Mouse (Mus musculus) stomach, embryonic 15.5 days (tissue): Measurements from ENCODE around the gene Dkk2. TPM values are rescaled to one million over a fixed set of nuclear protein-coding genes. Genes with fewer than 3 reads are reported as not detected.

Experiments used
- ATAC-seq: fragments of 200-750 bp; cut with Nextera tagmentation; 2 replicates; pipeline ENCODE4 v1.8.0; 2017; ENCODE audit warnings: low read depth, moderate number of reproducible peaks, moderate TSS enrichment; ENCODE audit not compliant: insufficient read depth, low FRiP score
- H3K27ac ChIP-seq: fragments of 300-500 bp; sonication (generic); 2 replicates; pipeline ENCODE4 v1.5.1; 2015; ENCODE audit warnings: mild to moderate bottlenecking, inconsistent platforms
- H3K27me3 ChIP-seq: fragments of 300-500 bp; sonication (generic); replicated peaks from 2 replicates; pipeline ENCODE4 v1.6.1; 2015; ENCODE audit warnings: inconsistent platforms
- H3K36me3 ChIP-seq: fragments of 300-500 bp; sonication (generic); 2 replicates; pipeline ENCODE4 v1.6.1; 2015; ENCODE audit warnings: inconsistent platforms
- H3K4me1 ChIP-seq: fragments of 300-500 bp; sonication (generic); 2 replicates; pipeline ENCODE4 v1.6.1; 2015; ENCODE audit warnings: inconsistent platforms
- H3K4me2 ChIP-seq: fragments of 300-500 bp; sonication (generic); 2 replicates; pipeline ENCODE4 v1.6.1; 2015; ENCODE audit warnings: mild to moderate bottlenecking, inconsistent platforms
- H3K4me3 ChIP-seq: fragments of 300-500 bp; sonication (generic); replicated peaks from 2 replicates; pipeline ENCODE4 v1.5.1; 2015; ENCODE audit warnings: inconsistent platforms
- H3K9ac ChIP-seq: fragments of 300-500 bp; sonication (generic); 2 replicates; pipeline ENCODE4 v1.6.1; 2015; ENCODE audit warnings: inconsistent platforms
- H3K9me3 ChIP-seq: fragments of 300-500 bp; sonication (generic); 2 replicates; pipeline ENCODE4 v1.6.1; 2016; ENCODE audit warnings: inconsistent platforms
- WGBS: fragments of 180-500 bp; shearing (Covaris S2); methylation state at CpG from one replicate; pipeline ENCODE4 v1.1.7; 2015; 5-methylcytosine and 5-hydroxymethylcytosine counted together
- polyA plus RNA-seq: library from polyadenylated mRNA; unstranded; fragments of >200 nt; fragmentation: Nextera tagmentation; extraction: Ambion mirVana; gene quantifications from 2 replicates; pipeline ENCODE4 v1.2.1, GENCODE M21; 2015

Dkk2 gene
- polyA plus RNA-seq, 1 experiment from 2014 or later = 9.8 TPM

DNA sequence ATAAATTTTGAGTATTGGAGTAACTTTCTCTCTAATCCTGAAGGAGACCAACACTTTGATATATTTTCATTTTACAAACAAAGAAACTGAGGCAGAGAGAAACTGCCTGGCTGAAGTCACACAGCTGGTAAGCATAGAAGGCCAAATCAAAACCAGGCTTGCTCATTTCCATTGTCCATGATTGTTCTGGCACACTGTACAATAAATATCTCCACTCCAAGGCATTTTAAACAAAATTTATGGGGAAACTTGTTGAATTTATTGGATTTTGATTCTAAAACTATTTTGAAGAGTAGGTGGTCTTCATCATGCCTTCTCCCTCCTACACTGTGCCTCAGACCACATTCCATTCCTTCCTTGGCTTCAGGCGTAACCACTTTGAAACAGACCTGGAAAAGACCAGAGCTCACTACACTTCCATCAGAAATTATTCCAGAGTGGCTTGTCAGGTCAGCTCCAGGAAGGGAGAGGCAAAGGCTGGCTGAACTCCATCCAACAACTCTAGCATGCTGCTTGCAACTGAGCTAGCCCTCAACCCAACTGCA lies 44.7 kb downstream of the Dkk2 start:
- Histone ChIP-seq H3K9me3 (no peaks in the 10 kb centered on the region), H3K27me3 (no peaks in the 10 kb centered on the region), H3K27ac (no peak overlapping the region), H3K9ac (no peak overlapping the region), H3K4me1 (no peaks in the 10 kb centered on the region), H3K4me2 (no peak overlapping the region), H3K36me3 (no peaks in the 10 kb centered on the region), H3K4me3 (no peak overlapping the region)
- 95% methylated on average over 1 of the region's 1 CpGs for WGBS
- ATAC-seq = no peak

DNA sequence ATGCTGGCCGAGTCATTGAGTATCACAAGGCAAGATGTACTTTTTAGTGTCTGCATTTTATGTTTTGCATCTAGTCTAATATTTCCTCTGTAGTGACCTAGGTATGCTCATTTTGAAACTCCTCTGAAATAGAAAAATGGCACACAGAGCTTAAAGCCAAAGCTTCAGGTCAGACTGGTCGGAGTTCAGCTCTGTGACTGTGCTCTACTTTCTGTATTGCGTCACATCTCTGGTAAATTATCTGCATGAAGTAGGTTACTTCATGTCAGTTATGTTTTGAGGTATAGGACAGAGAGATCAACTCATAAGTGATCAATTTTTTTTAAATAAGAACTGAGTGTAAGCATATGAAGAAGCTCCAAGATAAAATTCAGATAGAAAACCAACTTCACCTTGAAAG lies 45.7 kb downstream of the Dkk2 start:
- no peaks in the 10 kb centered on the region for H3K4me1 ChIP-seq
- H3K9ac ChIP-seq = no peak overlapping the region
- no peaks in the 10 kb centered on the region for H3K27me3 ChIP-seq
- H3K4me3 ChIP-seq = no peak overlapping the region
- no peak for ATAC-seq
- no peak overlapping the region for H3K27ac ChIP-seq
- H3K36me3 ChIP-seq = no peaks in the 10 kb centered on the region
- H3K4me2 ChIP-seq = no peak overlapping the region
- no peaks in the 10 kb centered on the region for H3K9me3 ChIP-seq
- 80% methylated on average over 3 of the region's 3 CpGs for WGBS

DNA sequence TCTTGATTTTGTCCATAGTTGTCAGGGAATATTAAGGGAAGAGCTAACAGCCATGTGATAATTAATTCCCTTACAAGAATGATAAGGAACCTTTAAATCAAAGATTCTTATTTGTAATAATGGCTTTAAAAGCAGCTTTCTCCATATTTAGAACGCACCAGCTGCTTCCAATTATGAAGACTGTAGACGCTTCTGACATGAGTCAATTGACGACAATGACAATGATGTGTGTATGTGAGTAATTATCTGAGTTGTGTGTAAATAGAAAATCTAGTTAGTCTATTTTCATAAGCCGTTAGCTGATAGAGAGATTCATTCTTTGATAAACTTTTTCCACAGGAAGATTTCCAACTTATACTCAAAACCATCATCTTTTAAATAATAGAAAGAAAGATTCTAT lies 46.8 kb downstream of the Dkk2 start:
- Histone ChIP-seq H3K27ac (no peak overlapping the region), H3K4me3 (no peak overlapping the region), H3K4me1 (no peaks in the 10 kb centered on the region), H3K36me3 (no peaks in the 10 kb centered on the region), H3K9ac (no peak overlapping the region), H3K4me2 (no peak overlapping the region), H3K27me3 (no peaks in the 10 kb centered on the region), H3K9me3 (no peaks in the 10 kb centered on the region)
- WGBS = 71% methylated on average over 4 of the region's 4 CpGs
- ATAC-seq = no peak

- H3K27ac ChIP-seq = no peak overlapping the region
- no peak overlapping the region for H3K4me3 ChIP-seq
- no peak for ATAC-seq
- H3K4me1 ChIP-seq = no peaks in the 10 kb centered on the region
- no peaks in the 10 kb centered on the region for H3K27me3 ChIP-seq
- H3K36me3 ChIP-seq = no peaks in the 10 kb centered on the region
- H3K4me2 ChIP-seq = no peak overlapping the region
- no peak overlapping the region for H3K9ac ChIP-seq
- no peaks in the 10 kb centered on the region for H3K9me3 ChIP-seq
- WGBS = 74% methylated on average over 1 of the region's 1 CpGs
These were observed 49.4 kb downstream of the Dkk2 start for GRCm38 (mm10) chr3:132134502-132134901.

DNA sequence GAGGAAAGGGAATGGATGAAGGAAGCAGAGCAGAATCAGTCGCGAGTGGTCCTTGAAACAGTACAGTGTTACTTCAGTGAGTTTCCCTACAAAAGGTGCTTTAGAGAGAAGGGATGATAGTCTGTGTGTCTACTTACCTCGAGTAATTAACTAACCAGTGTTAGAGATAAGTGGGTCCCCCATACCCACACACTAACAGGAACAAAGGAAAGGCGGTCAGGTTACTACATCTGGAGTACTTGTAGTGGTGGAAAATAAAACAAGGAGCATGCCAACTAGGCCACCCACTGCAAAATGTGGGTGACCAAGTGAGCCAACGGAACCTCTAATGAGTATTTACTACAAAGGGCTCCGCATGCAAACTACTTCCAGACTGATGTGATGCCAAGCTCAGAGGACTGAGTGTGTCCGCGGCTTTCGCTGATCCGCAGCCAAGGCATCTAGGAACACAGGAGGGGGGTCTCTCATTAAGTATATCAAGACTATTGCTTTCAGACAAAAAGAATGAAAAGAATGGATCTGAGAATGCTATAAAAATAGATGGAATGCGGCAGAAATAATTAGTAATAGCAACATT lies 52.8 kb downstream of the Dkk2 start:
- H3K9me3 ChIP-seq = no peaks in the 10 kb centered on the region
- H3K4me2 ChIP-seq = no peak overlapping the region
- no peak overlapping the region for H3K27ac ChIP-seq
- ATAC-seq = no peak
- H3K9ac ChIP-seq = no peak overlapping the region
- no peaks in the 10 kb centered on the region for H3K27me3 ChIP-seq
- no peaks in the 10 kb centered on the region for H3K4me1 ChIP-seq
- no peaks in the 10 kb centered on the region for H3K36me3 ChIP-seq
- H3K4me3 ChIP-seq = no peak overlapping the region
- WGBS = 82% methylated on average over 11 of the region's 11 CpGs

- ATAC-seq = no peak
- Histone ChIP-seq H3K9ac (no peak overlapping the region), H3K4me1 (no peaks in the 10 kb centered on the region), H3K27ac (no peak overlapping the region), H3K9me3 (no peaks in the 10 kb centered on the region), H3K27me3 (no peaks in the 10 kb centered on the region), H3K36me3 (no peaks in the 10 kb centered on the region), H3K4me3 (no peak overlapping the region), H3K4me2 (no peak overlapping the region)
- WGBS = 51% methylated on average over 4 of the region's 4 CpGs
These were observed 55.9 kb downstream of the Dkk2 start for GRCm38 (mm10) chr3:132141031-132141430.

GRCm38 (mm10) chr3:132149446-132150025 lies 64.4 kb downstream of the Dkk2 start:
- Histone ChIP-seq H3K36me3 (no peaks in the 10 kb centered on the region), H3K27ac (no peak overlapping the region), H3K9ac (no peak overlapping the region), H3K4me3 (no peak overlapping the region), H3K4me1 (no peaks in the 10 kb centered on the region), H3K27me3 (no peaks in the 10 kb centered on the region), H3K9me3 (no peaks in the 10 kb centered on the region), H3K4me2 (no peak overlapping the region)
- no peak for ATAC-seq
- 63% methylated on average over 6 of the region's 6 CpGs for WGBS

DNA sequence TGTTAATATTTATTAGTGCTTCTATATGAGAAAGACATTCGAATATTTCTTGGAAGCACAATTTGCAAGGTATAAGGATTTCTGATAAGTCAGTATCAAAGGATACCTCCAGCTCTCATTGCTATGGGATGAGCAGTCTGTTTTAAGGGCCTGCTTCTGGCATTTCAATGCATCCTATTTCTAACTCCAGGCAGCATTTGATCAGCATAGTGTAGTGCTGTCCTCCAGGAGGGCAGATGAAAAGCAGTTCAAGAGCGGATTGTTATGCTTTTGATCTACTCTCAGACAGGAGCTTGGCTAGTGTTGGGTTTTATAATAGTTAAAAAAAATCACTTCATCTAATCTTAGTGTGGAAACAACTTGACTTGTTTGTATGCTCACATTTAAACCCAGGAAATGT lies 73.7 kb downstream of the Dkk2 start:
- Histone ChIP-seq H3K4me2 (no peak overlapping the region), H3K9ac (no peak overlapping the region), H3K4me1 (no peaks in the 10 kb centered on the region), H3K9me3 (no peaks in the 10 kb centered on the region), H3K4me3 (no peak overlapping the region), H3K27me3 (no peaks in the 10 kb centered on the region), H3K36me3 (no peaks in the 10 kb centered on the region), H3K27ac (no peak overlapping the region)
- no peak for ATAC-seq
- 83% methylated on average over 2 of the region's 2 CpGs for WGBS

DNA sequence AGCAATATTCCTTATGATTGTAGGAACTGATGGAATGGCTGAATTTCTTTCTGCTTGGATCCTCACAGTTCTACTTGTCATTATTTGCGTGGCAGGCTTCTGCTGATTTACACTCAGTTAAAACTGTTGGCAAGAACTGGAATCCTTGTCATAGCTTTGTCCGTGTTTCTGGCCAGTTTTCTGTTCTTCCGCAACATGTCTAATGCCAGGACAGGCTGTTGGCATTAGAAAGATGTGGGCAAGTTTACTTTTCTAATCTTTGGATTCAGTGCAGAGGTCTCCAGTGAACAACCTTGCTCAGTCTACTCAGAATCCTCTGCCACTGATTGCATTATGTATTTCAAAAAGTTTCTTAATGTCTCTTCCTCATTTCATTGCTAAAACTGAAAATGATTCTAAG lies 83.8 kb downstream of the Dkk2 start:
- Histone ChIP-seq H3K9ac (no peak overlapping the region), H3K36me3 (no peaks in the 10 kb centered on the region), H3K4me2 (no peak overlapping the region), H3K27ac (no peak overlapping the region), H3K4me1 (no peaks in the 10 kb centered on the region), H3K27me3 (no peaks in the 10 kb centered on the region), H3K9me3 (no peaks in the 10 kb centered on the region), H3K4me3 (no peak overlapping the region)
- WGBS = 84% methylated on average over 3 of the region's 3 CpGs
- ATAC-seq = no peak

DNA sequence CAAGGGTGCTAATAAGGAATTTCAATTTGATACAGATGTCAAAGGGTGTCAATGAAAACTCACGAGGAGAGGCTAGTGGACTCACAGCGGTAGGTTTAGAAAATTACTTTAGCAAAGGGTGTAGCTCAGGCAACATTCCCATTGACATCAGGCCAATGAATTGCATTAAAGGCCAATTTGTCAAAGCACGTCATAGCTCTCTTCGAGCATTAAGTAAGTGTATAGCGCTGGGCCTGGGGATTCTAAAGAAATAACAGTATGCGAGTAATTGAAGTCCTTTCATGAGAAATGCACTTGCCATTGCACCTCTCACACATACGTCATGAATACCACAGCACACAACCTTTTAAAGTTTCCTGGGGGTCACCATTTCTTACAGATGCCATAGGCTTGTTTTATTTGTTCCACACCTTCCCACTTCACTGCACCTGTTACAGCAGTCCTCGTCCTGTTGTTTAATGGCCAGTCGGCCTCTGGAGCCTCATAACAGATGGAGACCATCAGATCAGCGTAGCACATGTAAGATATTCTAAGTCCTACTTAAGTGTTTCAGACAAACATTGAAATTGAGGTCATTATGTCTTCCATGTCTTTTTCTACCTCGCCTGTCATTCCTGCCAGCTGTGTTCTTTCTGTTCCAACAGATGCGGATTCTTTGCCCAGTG lies 101.9 kb downstream of the Dkk2 start:
- Histone ChIP-seq H3K36me3 (no peaks in the 10 kb centered on the region), H3K27ac (no peak overlapping the region), H3K9ac (no peak overlapping the region), H3K9me3 (no peaks in the 10 kb centered on the region), H3K4me1 (no peaks in the 10 kb centered on the region), H3K4me3 (no peak overlapping the region), H3K4me2 (no peak overlapping the region), H3K27me3 (no peaks in the 10 kb centered on the region)
- 53% methylated on average over 12 of the region's 12 CpGs for WGBS
- ATAC-seq = no peak

DNA sequence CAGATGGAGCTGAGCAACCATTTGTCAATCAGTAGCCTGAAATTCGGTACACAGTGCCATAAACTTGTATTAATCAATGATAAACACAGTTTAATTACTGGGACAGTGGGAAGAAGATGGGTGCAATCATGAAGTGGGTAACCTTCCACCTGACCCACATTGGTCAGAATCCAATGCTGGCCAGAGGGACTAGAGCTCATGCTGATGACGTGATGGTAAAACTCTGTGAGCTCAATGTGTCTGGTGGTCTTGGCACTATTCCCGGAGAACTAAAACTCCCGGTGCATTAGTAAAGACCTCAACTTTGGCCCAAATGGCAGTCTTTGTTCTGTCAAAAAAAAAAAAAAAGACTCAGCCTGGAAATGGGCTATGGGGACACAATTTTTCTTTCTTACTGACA lies 116.9 kb downstream of the Dkk2 start:
- H3K4me3 ChIP-seq = no peak overlapping the region
- no peak overlapping the region for H3K4me2 ChIP-seq
- no peaks in the 10 kb centered on the region for H3K9me3 ChIP-seq
- ATAC-seq = no peak
- no peaks in the 10 kb centered on the region for H3K36me3 ChIP-seq
- 60% methylated on average over 4 of the region's 4 CpGs for WGBS
- H3K27me3 ChIP-seq = no peaks in the 10 kb centered on the region
- no peak overlapping the region for H3K27ac ChIP-seq
- H3K4me1 ChIP-seq = no peaks in the 10 kb centered on the region
- H3K9ac ChIP-seq = no peak overlapping the region

- H3K9me3 ChIP-seq = no peaks in the 10 kb centered on the region
- no peak overlapping the region for H3K4me3 ChIP-seq
- H3K4me1 ChIP-seq = no peaks in the 10 kb centered on the region
- no peak overlapping the region for H3K4me2 ChIP-seq
- no peaks in the 10 kb centered on the region for H3K27me3 ChIP-seq
- WGBS = 81% methylated on average over 5 of the region's 5 CpGs
- ATAC-seq = no peak
- H3K36me3 ChIP-seq = no peaks in the 10 kb centered on the region
- H3K27ac ChIP-seq = no peak overlapping the region
- no peak overlapping the region for H3K9ac ChIP-seq
These were observed 117.6 kb downstream of the Dkk2 start for GRCm38 (mm10) chr3:132202665-132203064.
